24 mouse cellular contexts compared by ENCODE assay signal in the genomic region with DNA sequence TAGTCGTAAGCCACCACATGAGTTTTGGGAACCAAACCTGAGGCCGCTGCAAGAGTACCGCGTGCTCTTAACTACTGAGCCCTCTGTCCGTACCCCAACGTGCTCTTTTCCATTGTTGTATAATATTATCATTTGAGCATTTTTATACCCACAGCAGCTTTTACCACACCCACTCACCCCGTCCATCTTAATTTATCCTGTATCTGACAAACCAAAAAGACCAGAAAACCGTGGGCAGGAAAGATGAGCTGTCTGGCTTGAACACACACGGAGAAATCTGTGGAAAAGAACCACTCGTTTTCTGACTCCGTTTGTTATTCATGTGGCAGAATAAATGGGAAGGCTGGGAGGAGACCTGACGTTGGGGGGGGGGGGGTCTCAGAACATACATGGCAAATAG. TPM values are rescaled to one million over a fixed set of nuclear protein-coding genes. Genes with fewer than 3 reads are reported as not detected.
A peak's percentile ranks its signal among the peaks of the same experiment; 100 is the strongest.
DNase-seq lines count a peak whose midpoint lies in the region; ATAC-seq and TF ChIP-seq lines count a peak whose summit lies in the region.
"Had no signal": no experiment of that assay in that cellular context is flagged by ENCODE, and none has a peak within 500 bp of the region (broad histone marks: within the 10 kb centered on the region; RNA-seq: fewer than 3 reads in every experiment).

No protein-coding gene starts in this region.

- 88% methylated on average over 12 of the region's 12 CpGs for WGBS in intestine, postnatal 0 days

- H3K4me3 ChIP-seq in layer of hippocampus, adult 2 months, result no peak overlapping the region
- H3K4me3 ChIP-seq in intestine, postnatal 0 days (ENCODE audit: low read depth, low read length), result no peak overlapping the region
- H3K4me3 ChIP-seq: embryonic facial prominence, embryonic 15.5 days; erythroblast, embryonic 14.5 days; forebrain, embryonic 10.5 days; heart, embryonic 10.5 days; hindbrain, embryonic 12.5 days had no signal

- no peaks in the 10 kb centered on the region for H3K27me3 ChIP-seq in intestine, postnatal 0 days (replicated peaks; ENCODE audit: control insufficient read depth, insufficient read depth, low read length)
- H3K27me3 ChIP-seq: embryonic facial prominence, embryonic 15.5 days; hindbrain, embryonic 12.5 days had no signal

- no peaks in the 10 kb centered on the region for H3K9me3 ChIP-seq in intestine, postnatal 0 days (ENCODE audit: control insufficient read depth)
- H3K9me3 ChIP-seq: embryonic facial prominence, embryonic 15.5 days; heart, embryonic 10.5 days; hindbrain, embryonic 12.5 days had no signal

- H3K9ac ChIP-seq in intestine, postnatal 0 days (ENCODE audit: low read depth, low read length), result no peak overlapping the region
- H3K9ac ChIP-seq: embryonic facial prominence, embryonic 15.5 days; hindbrain, embryonic 12.5 days had no signal

- H3K36me3 ChIP-seq in intestine, postnatal 0 days (ENCODE audit: control insufficient read depth, insufficient read depth), result peaks cover 38% of the 10 kb centered on the region

- no peak for ATAC-seq in intestine, postnatal 0 days
- no peak for ATAC-seq in inflammation-experienced regulatory T-cells, adult 6 months
- ATAC-seq: forebrain, embryonic 14.5 days had no signal

- no peak for TF ChIP-seq CTCF in layer of hippocampus, adult 2 months (conservative IDR thresholded peaks at IDR 0.05)
- no peak for TF ChIP-seq CTCF in intestine, postnatal 0 days (IDR thresholded peaks at IDR 0.05; ENCODE audit: low read depth)

- peak overlapping the region; percentile 69 for H3K27ac ChIP-seq in layer of hippocampus, adult 2 months
- peak overlapping the region; percentile 57; the same call in 1 of the 2 replicates for H3K27ac ChIP-seq in intestine, postnatal 0 days (ENCODE audit: low read depth, low read length)
- H3K27ac ChIP-seq: embryonic facial prominence, embryonic 15.5 days; forebrain, embryonic 10.5 days; heart, embryonic 10.5 days; hindbrain, embryonic 12.5 days had no signal

- peak; percentile 41 to 69 for DNase-seq in layer of hippocampus, adult 2 months (ENCODE audit: low spot score in 2 of 2)
- no peak for DNase-seq in layer of hippocampus, adult 8-10 months (ENCODE audit: low spot score in 2 of 2)
- peak; percentile 33 for DNase-seq in right cerebral cortex, adult 18-20 months
- no peak for DNase-seq in right cerebral cortex, postnatal 25 days
- DNase-seq: adrenal gland, adult 2 months; adrenal gland, postnatal 36 days; cerebellum, adult 11 months; cerebellum, adult 8-10 months; cerebellum, postnatal 14 days; embryo, embryonic 11 days; gastrocnemius, postnatal 10 days; heart, adult 18-20 months; heart, postnatal 10 days; heart, postnatal 4 days had no signal

- H3K4me2 ChIP-seq in intestine, postnatal 0 days (replicated peaks; ENCODE audit: low read depth), result no peak overlapping the region
- H3K4me2 ChIP-seq: embryonic facial prominence, embryonic 15.5 days; hindbrain, embryonic 12.5 days had no signal

- H3K4me1 ChIP-seq in intestine, postnatal 0 days (replicated peaks; ENCODE audit: control insufficient read depth, insufficient read depth, low read length), result peaks cover 4% of the 10 kb centered on the region; the same call in 1 of the 2 replicates

RNA-seq across cellular contexts. Expression of gene D11Wsu47e, which starts 6.3 kb away (rescaled TPM):
- total RNA-seq in layer of hippocampus, adult 2 months (2021), result 10 to 100 TPM; 13.2 to 16.2 TPM
- total RNA-seq in layer of hippocampus, adult 8-10 months (2022), result 10 to 100 TPM; 14.1 to 17.1 (median 15.7) TPM
- polyA plus RNA-seq in intestine, postnatal 0 days (2015; fragmentation: Nextera tagmentation; extraction: Ambion mirVana), result 9.0 and 9.6 TPM in 2 replicates
- 1 to 10 TPM; 6.7 to 8.8 (median 8.0) TPM for polyA plus RNA-seq in inflammation-experienced regulatory T-cells, adult 6 months (2017; shearing (Covaris generic))

RNA-seq across cellular contexts. Expression of gene Fam104a, which starts 6.6 kb away (rescaled TPM):
- 10 to 100 TPM; 26.4 to 29.1 TPM for total RNA-seq in layer of hippocampus, adult 2 months (2021)
- total RNA-seq in layer of hippocampus, adult 8-10 months (2022), result 10 to 100 TPM; 26.8 to 28.6 (median 27.6) TPM
- polyA plus RNA-seq in intestine, postnatal 0 days (2015; fragmentation: Nextera tagmentation; extraction: Ambion mirVana), result 40.0 and 41.9 TPM in 2 replicates
- polyA plus RNA-seq in inflammation-experienced regulatory T-cells, adult 6 months (2017; shearing (Covaris generic)), result 10 to 100 TPM; 11.5 to 20.2 (median 17.3) TPM

RNA-seq across cellular contexts. Expression of gene Cpsf4l, which starts 19.3 kb away (rescaled TPM):
- not detected for total RNA-seq in layer of hippocampus, adult 2 months (2021)
- total RNA-seq in layer of hippocampus, adult 8-10 months (2022), result under 1 TPM in 1 of 4 experiments, not detected in 3; 0.68 TPM
- polyA plus RNA-seq in intestine, postnatal 0 days (2015; fragmentation: Nextera tagmentation; extraction: Ambion mirVana), result not detected in 2 replicates
- not detected for polyA plus RNA-seq in inflammation-experienced regulatory T-cells, adult 6 months (2017; shearing (Covaris generic))
- total RNA-seq: common myeloid progenitor, adult 5-6 weeks; gastrocnemius, postnatal 10 days; gastrocnemius, postnatal 4 days; heart, adult 18-20 months; heart, postnatal 10 days; heart, postnatal 4 days had no signal
- polyA plus RNA-seq: adrenal gland, adult 2 months; erythroblast, embryonic 14.5 days; forebrain, embryonic 14.5 days had no signal

RNA-seq across cellular contexts. Expression of gene Slc39a11, which starts 40.6 kb away (rescaled TPM):
- 10 to 100 TPM; 21.7 to 23.1 TPM for total RNA-seq in layer of hippocampus, adult 2 months (2021)
- total RNA-seq in layer of hippocampus, adult 8-10 months (2022), result 10 to 100 TPM; 20.2 to 24.3 (median 23.4) TPM
- polyA plus RNA-seq in intestine, postnatal 0 days (2015; fragmentation: Nextera tagmentation; extraction: Ambion mirVana), result 50.7 and 54.7 TPM in 2 replicates
- 10 to 100 TPM; 12.6 to 17.3 (median 16.9) TPM for polyA plus RNA-seq in inflammation-experienced regulatory T-cells, adult 6 months (2017; shearing (Covaris generic))

RNA-seq across cellular contexts. Expression of gene Cog1, which starts 41.5 kb away (rescaled TPM):
- 10 to 100 TPM; 59.5 to 63.2 TPM for total RNA-seq in layer of hippocampus, adult 2 months (2021)
- 10 to 100 TPM; 48.6 to 61.6 (median 57.1) TPM for total RNA-seq in layer of hippocampus, adult 8-10 months (2022)
- polyA plus RNA-seq in intestine, postnatal 0 days (2015; fragmentation: Nextera tagmentation; extraction: Ambion mirVana), result 19.6 and 20.9 TPM in 2 replicates
- polyA plus RNA-seq in inflammation-experienced regulatory T-cells, adult 6 months (2017; shearing (Covaris generic)), result 10 to 100 TPM; 14.9 to 16.9 (median 15.8) TPM

Comparison
In these comparisons a context has a peak if more than half of its experiments do, and no peak if none do; other contexts are left out.
1. DNase-seq: peak in layer of hippocampus, adult 2 months (2 of 2) and right cerebral cortex, adult 18-20 months (single experiment); none in layer of hippocampus, adult 8-10 months (0 of 2) and right cerebral cortex, postnatal 25 days (single experiment).